Mouse (Mus musculus): ENCODE measurements at regions not wholly inside any gene's neighbourhood (a gene's known extent, or its start where the extent isn't known, plus 50 kb on each side); places are given as distances from the start of the nearest gene placed in this dataset.

DNA sequence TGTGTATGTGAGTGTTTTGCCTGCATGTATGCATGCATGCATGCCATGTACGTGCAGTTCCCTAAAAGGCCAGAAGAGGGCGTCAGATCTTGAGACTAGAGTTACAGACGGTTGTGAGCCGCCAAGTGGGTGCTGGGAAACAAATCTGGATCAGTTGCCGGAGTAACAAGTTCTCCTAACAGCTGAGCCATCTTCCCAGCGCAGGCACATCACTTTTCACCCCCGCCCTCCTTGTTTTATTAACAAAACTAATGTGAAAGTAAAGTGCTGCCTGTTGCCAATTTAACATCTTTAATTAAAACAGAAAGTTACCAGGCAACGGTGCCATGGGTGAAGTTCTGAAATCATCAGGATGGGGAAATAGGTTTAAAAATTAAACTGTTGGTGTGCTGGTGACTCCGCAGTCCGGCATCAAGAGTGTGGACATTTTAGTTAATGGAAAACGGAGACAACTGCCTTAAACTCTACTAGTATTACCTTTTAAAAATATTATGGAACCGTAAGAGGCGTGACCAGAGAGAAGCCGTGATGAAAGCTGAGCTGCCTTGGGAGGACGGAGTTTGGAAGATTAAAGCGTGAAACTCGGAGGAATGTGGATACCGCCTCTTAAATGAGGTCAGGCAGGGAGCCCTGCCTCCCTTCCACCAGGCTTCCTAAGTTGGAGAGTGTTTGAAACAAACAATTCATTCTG, 91.9 kb upstream of the Lsm14a start:
- DNase-seq: no peak

DNA sequence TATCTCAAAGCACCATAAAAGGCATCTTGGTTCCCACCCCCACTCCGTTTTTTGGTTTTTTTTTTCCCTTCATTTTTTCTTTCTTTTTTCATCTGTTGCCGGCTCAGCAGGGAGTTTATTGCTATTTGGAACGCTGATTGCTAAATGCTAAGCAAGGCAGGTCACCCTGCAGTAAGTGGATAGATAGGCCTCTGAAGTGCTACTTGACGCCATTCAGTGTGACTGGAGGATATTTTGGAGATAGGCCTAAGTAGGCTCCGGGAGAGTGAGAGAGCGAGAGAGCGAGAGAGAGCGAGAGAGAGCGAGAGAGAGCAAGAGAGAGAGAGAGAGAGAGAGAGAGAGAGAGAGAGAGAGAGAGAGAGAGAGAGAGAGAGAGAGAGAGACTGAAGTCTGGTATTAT, 90.3 kb upstream of the Lsm14a start:
- DNase-seq: no peak

DNA sequence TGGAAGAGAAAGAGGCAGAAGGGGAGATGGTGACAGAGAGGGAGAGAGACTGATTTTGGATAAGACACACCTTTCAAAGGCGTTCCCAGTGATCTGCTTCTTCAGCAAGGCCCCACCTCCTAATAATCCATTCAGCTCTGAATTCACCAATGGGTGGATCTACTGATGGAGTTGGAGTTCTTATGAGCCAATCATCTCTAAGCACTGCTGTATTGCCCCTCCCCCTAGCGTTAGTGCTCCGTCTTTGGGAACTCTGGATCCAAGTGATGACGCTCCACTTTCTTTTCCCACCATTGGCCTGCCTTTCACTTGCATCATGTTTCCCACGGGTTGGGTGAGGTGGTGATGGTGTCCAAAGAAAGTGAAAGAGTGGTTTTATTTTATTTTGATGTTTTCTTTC, 87.7 kb upstream of the Lsm14a start:
- no peak for DNase-seq

DNA sequence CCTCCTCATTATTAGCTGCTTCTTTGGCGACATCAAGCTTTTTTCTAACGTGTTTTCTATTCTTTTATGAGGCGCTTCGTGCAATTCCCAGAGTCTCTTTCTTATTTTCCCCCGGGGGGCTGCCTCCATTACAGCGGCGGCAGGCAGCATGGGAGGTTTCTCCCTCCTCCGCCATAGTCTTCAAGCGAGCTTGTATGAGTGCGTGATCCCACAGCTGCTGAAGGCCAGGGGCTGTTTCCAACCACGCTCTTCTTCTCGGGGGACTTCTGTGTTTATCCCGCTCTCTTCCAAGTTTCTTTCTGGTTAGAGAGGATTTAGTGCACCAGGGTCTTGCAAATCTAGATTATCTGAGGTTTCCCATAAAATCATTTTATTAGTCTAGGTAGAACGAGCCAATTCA, 77.9 kb upstream of the Lsm14a start:
- DNase-seq: no peak

DNA sequence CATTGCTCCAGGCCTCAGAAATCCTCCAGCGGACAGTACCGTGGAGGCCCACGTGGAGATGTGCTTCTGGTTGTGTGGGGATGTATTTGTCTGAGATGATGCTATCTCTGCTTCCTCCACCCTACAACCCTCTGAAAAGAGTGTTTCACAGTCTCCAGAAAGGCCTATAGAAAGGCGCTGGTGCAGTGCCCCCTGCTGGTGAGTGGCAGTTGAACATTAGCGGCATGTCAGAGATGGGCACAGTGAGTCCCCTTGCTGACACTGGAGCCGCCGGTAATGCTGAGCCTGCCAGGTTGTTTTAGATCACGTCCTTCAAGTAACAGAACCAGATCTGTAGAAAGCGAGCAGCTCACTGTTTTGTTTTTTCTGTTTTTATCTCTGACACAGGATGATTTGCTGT, 69.0 kb upstream of the Lsm14a start:
- DNase-seq: no peak

DNA sequence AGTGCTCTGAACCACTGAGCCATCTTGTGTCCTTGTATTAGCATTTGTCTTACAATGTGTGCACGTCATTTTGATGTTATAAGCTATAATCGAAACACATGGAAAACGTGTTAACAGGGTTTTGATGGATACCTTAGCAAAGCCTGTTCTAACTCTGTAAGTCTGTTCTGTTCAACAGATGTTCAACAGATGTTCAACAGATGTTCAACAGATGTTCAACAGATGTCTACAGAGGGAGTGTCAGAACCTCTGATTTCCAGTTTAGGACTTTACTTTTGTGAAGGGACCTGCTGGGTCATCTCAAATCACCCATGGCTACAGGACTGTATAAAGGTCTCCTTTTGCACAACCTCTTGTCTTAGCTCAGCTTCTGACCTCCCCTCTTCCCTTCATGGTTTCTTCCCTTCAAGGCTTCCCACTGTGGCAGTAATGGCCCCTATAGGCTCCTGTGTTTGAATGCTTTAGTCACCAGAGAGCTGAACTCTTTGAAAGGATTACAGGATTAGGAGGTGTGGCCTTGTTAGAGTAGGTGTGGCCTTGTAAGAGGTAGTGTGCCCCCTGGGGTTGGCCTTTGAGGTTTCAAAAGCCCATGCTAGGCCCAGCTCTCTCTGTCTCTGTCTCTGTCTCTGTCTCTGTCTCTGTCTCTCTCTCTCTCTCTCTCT, 66.8 kb upstream of the Lsm14a start:
- no peak for DNase-seq

DNA sequence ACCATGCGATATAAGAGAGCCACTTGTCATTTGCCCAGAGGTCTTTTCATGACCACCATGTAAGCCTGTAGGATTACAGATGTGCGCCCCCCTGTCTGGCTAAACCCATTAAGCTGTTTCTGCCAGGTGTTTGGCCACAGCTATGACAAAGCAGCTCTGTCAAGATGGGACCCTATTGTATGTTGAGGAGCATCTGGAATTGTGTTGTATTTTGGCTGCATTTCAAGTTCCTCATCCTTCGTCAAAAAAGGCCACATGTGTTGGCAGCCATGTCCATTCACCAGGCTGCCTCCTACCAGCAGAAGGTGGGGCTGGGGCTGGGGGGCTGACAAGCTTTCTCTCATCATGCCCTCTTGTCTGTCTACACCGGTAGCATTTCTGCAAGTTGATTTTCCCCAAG, 65.7 kb upstream of the Lsm14a start:
- DNase-seq: no peak

DNA sequence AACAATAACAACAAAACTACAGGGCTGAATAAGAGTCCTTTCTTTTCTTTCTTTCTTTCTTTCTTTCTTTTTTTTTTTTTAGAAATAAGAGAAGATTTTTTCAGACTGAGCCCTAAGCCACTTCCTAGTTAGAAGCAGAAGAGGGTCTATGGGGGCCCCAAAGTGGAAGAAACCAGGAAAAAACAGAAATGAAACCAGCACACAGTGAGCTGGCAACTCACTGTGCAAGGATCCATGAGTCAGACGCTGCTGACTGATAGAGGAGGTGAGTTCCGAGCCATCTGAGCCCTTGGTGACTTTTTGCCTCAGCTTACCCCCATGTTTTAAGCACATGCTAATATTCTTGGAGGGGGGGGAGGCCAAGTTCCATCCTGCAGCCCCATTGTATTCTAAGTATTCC, 55.2 kb upstream of the Lsm14a start:
- no peak for DNase-seq

DNA sequence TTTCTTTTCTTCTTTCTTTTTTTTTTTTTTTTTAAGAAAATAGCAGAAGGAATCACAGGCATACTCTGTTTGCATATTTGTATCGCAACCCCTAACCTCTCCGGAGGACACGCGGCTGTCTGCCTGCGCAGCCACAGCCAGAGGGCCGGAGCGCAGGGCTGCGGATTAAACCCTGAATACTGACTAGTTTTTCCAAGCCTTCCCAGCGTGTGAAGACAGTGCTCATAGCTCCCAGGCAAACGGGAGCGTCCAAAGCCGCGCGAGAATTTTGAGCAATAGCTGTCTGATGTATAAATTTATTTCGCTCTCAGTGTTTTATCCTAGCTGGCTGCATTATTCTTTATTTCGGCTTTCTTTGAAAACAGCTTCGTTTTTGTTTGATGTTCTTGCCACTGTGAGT, 51.1 kb upstream of the Lsm14a start:
- DNase-seq: no peak

All from thymus, adult 18-20 months (tissue).